Mouse (Mus musculus) heart, adult 11 months (tissue): Measurements from ENCODE around the gene Gm12258.
"Not testable (repeated sequence)": the region's sequence is repeated elsewhere in the genome, so short reads cannot be mapped to it uniquely, and the experiment has no call there.

Source experiments
- DNase-seq: peaks from one replicate; pipeline ENCODE4 v3.0.0; 2022

Gm12258 gene

GRCm38 (mm10) chr11:58846919-58847461 is at the start of gene Gm12258:
Gene Gm12258 (plus strand): TSS chr11:58847158.
- peak; percentile 99 for DNase-seq

- DNase-seq, result no peak
These were observed 47.2 kb upstream of the Gm12258 start for GRCm38 (mm10) chr11:58799747-58800146.

GRCm38 (mm10) chr11:58801558-58802228 is 45.3 kb upstream of the Gm12258 start, which contains the start of gene Fam183b:
Gene Fam183b (minus strand): TSS chr11:58801960.
- peak; percentile 88 for DNase-seq

- peak; percentile 21 for DNase-seq
These were observed 43.1 kb upstream of the Gm12258 start for GRCm38 (mm10) chr11:58803871-58804270.

GRCm38 (mm10) chr11:58804393-58804792 is 42.6 kb upstream of the Gm12258 start:
- peak; percentile 60 for DNase-seq

GRCm38 (mm10) chr11:58812001-58812400 is 35.0 kb upstream of the Gm12258 start:
- DNase-seq, result no peak

- not testable (repeated sequence) for DNase-seq
These were observed 32.3 kb upstream of the Gm12258 start, which contains the start of gene Olfr313 for GRCm38 (mm10) chr11:58814700-58815099. Gene Olfr313 (plus strand): TSS chr11:58815000.

- no peak for DNase-seq
These were observed 31.3 kb upstream of the Gm12258 start for GRCm38 (mm10) chr11:58815676-58816075.

- not testable (repeated sequence) for DNase-seq
These were observed 18.0 kb upstream of the Gm12258 start, which contains the start of gene Olfr312 for GRCm38 (mm10) chr11:58828937-58829336. Gene Olfr312 (plus strand): TSS chr11:58829237.

- DNase-seq, result peak; percentile 66
These were observed 17.2 kb upstream of the Gm12258 start for GRCm38 (mm10) chr11:58829764-58830163.

- peak; percentile 55 for DNase-seq
These were observed 14.4 kb upstream of the Gm12258 start for GRCm38 (mm10) chr11:58832541-58832940.

- DNase-seq, result not testable (repeated sequence)
These were observed 8.0 kb upstream of the Gm12258 start, which contains the start of gene Olfr311 for GRCm38 (mm10) chr11:58838951-58839350. Gene Olfr311 (plus strand): TSS chr11:58839251.

- no peak for DNase-seq
These were observed 678 bp downstream of the Gm12258 start for GRCm38 (mm10) chr11:58847636-58848035.

GRCm38 (mm10) chr11:58849731-58850130 is 2.8 kb downstream of the Gm12258 start:
- no peak for DNase-seq

- no peak for DNase-seq
These were observed 13.8 kb downstream of the Gm12258 start for GRCm38 (mm10) chr11:58860744-58861143.

GRCm38 (mm10) chr11:58867039-58867953 is 20.3 kb downstream of the Gm12258 start, which contains the start of gene 2810021J22Rik:
Gene 2810021J22Rik (plus strand): TSS chr11:58867216.
- DNase-seq, result peak; percentile 96

GRCm38 (mm10) chr11:58867954-58868330 is 21.0 kb downstream of the Gm12258 start:
- peak; percentile 82 for DNase-seq

- peak; percentile 85 for DNase-seq
These were observed 24.0 kb downstream of the Gm12258 start for GRCm38 (mm10) chr11:58870961-58871360.

- DNase-seq, result no peak
These were observed 36.8 kb downstream of the Gm12258 start for GRCm38 (mm10) chr11:58883756-58884155.

GRCm38 (mm10) chr11:58890511-58890910 is 43.6 kb downstream of the Gm12258 start:
- peak; percentile 64 for DNase-seq

- DNase-seq, result peak; percentile 78
These were observed 47.5 kb downstream of the Gm12258 start for GRCm38 (mm10) chr11:58894456-58894855.

- peak; percentile 31 for DNase-seq
These were observed 50.5 kb downstream of the Gm12258 start for GRCm38 (mm10) chr11:58897485-58897884.

- DNase-seq, result no peak
These were observed 54.1 kb downstream of the Gm12258 start for GRCm38 (mm10) chr11:58901080-58901479.
